Mouse (Mus musculus) MEL (cell line): ENCODE data around the gene Dscam. TPM values are rescaled to one million over a fixed set of nuclear protein-coding genes. Genes with fewer than 3 reads are reported as not detected.

Experiments used
- DNase-seq: peaks from one replicate; pipeline ENCODE4 v3.0.0; 2011; ENCODE audit warnings: low read depth, low spot score
- H3K27ac ChIP-seq: 2 replicates; pipeline ENCODE4 v1.5.1; 2012; ENCODE audit warnings: low read depth, mild to moderate bottlenecking, control low read depth, low read length, moderate library complexity; ENCODE audit not compliant: control insufficient read depth
- H3K27me3 ChIP-seq, 2 experiments: fragments of 150-350 bp in 1 of 2; sonication (generic) in 1 of 2; 2 replicates each; pipeline ENCODE4 v1.6.1; 2012; ENCODE audit warnings: low read length in 2 of 2, mild to moderate bottlenecking in 2 of 2, improper control_type of control experiment in 1 of 2, moderate library complexity in 1 of 2; ENCODE audit not compliant: insufficient read depth in 2 of 2, control insufficient read depth in 1 of 2
- H3K36me3 ChIP-seq, 2 experiments: 2 replicates each; pipeline ENCODE4 v1.6.1; 2012 to 2014; ENCODE audit warnings: low read length in 2 of 2, improper control_type of control experiment in 1 of 2, inconsistent platforms in 1 of 2, mild to moderate bottlenecking in 1 of 2; ENCODE audit not compliant: insufficient read depth in 2 of 2, control insufficient read depth in 1 of 2
- H3K4me1 ChIP-seq, 2 experiments: fragments of 150-350 bp in 1 of 2; sonication (generic) in 1 of 2; 2 replicates each; pipeline ENCODE4 v1.6.1; 2012; ENCODE audit warnings: low read length in 2 of 2, improper control_type of control experiment in 1 of 2, mild to moderate bottlenecking in 1 of 2; ENCODE audit not compliant: insufficient read depth in 2 of 2, control insufficient read depth in 1 of 2
- H3K4me3 ChIP-seq, 2 experiments: fragments of 150-350 bp in 1 of 2; sonication (generic) in 1 of 2; 2 replicates each; pipeline ENCODE4 v1.5.1; 2012; ENCODE audit warnings: low read depth in 2 of 2, low read length in 2 of 2, mild to moderate bottlenecking in 2 of 2, moderate library complexity in 2 of 2, control low read depth in 1 of 2, improper control_type of control experiment in 1 of 2; ENCODE audit not compliant: control insufficient read depth in 1 of 2, insufficient read depth in 1 of 2
- H3K79me2 ChIP-seq: 2 replicates; pipeline ENCODE4 v1.6.1; 2012; ENCODE audit warnings: mild to moderate bottlenecking, low read length, moderate library complexity; ENCODE audit not compliant: control insufficient read depth, poor library complexity, insufficient read depth
- H3K9ac ChIP-seq: 2 replicates; pipeline ENCODE4 v1.6.1; 2012; ENCODE audit warnings: low read depth, mild to moderate bottlenecking, control low read depth, low read length, moderate library complexity; ENCODE audit not compliant: control insufficient read depth, poor library complexity, severe bottlenecking
- H3K9me3 ChIP-seq: fragments of 150-350 bp; sonication (generic); replicated peaks from 2 replicates; pipeline ENCODE4 v1.6.1; 2012; ENCODE audit warnings: mild to moderate bottlenecking, low read length, improper control_type of control experiment, moderate library complexity; ENCODE audit not compliant: insufficient read depth
- BHLHE40 ChIP-seq: IDR thresholded peaks from 2 replicates; pipeline ENCODE4 v1.6.1; 2012; ENCODE audit warnings: low read depth, mild to moderate bottlenecking, inconsistent platforms, low read length, improper control_type of control experiment, borderline replicate concordance
- CHD2 ChIP-seq: IDR thresholded peaks from 2 replicates; pipeline ENCODE4 v1.6.1; 2011; ENCODE audit warnings: low read length, improper control_type of control experiment
- CTCF ChIP-seq, 3 experiments: IDR thresholded peaks in 2 of 3; conservative IDR thresholded peaks in 1 of 3; 2 replicates each; pipeline ENCODE4 v1.5.1; 2011 to 2012; ENCODE audit warnings: low read length in 3 of 3, low read depth in 2 of 3, mild to moderate bottlenecking in 2 of 3, improper control_type of control experiment in 1 of 3, inconsistent platforms in 1 of 3, mixed read lengths in 1 of 3, moderate library complexity in 1 of 3; ENCODE audit not compliant: control insufficient read depth in 1 of 3, insufficient read depth in 1 of 3, poor library complexity in 1 of 3, severe bottlenecking in 1 of 3
- E2F4 ChIP-seq: IDR thresholded peaks from 2 replicates; pipeline ENCODE4 v1.6.1; 2011; ENCODE audit warnings: low read depth, low read length, improper control_type of control experiment, borderline replicate concordance
- ELF1 ChIP-seq: IDR thresholded peaks from 2 replicates; pipeline ENCODE4 v1.6.1; 2014; ENCODE audit warnings: low read depth, mild to moderate bottlenecking, inconsistent platforms, low read length, improper control_type of control experiment, moderate library complexity
- EP300 ChIP-seq, 2 experiments: IDR thresholded peaks; 2 replicates each; pipeline ENCODE4 v1.6.1; 2011; ENCODE audit warnings: improper control_type of control experiment in 2 of 2, low read length in 2 of 2, low read depth in 1 of 2, mild to moderate bottlenecking in 1 of 2
- ETS1 ChIP-seq: IDR thresholded peaks from 2 replicates; pipeline ENCODE4 v1.6.1; 2012; ENCODE audit warnings: low read depth, mild to moderate bottlenecking, inconsistent platforms, low read length, improper control_type of control experiment, moderate library complexity
- GABPA ChIP-seq: IDR thresholded peaks from 2 replicates; pipeline ENCODE4 v1.6.1; 2012; ENCODE audit warnings: low read depth, mild to moderate bottlenecking, inconsistent platforms, low read length, improper control_type of control experiment, moderate library complexity
- JUND ChIP-seq: IDR thresholded peaks from 2 replicates; pipeline ENCODE4 v1.6.1; 2011; ENCODE audit warnings: low read depth, mild to moderate bottlenecking, improper control_type of control experiment, low read length
- KAT2A ChIP-seq: conservative IDR thresholded peaks from 2 replicates; pipeline ENCODE4 v1.6.1; 2012; ENCODE audit warnings: low read depth, low read length, improper control_type of control experiment, inconsistent platforms
- MAFK ChIP-seq: IDR thresholded peaks from 2 replicates; pipeline ENCODE4 v1.6.1; 2011; ENCODE audit warnings: low read depth, mild to moderate bottlenecking, low read length, improper control_type of control experiment, borderline replicate concordance
- MAX ChIP-seq: IDR thresholded peaks from 2 replicates; pipeline ENCODE4 v1.6.1; 2011; ENCODE audit warnings: low read length, improper control_type of control experiment
- MXI1 ChIP-seq: IDR thresholded peaks from 2 replicates; pipeline ENCODE4 v1.6.1; 2011; ENCODE audit warnings: mild to moderate bottlenecking, low read depth, low read length, improper control_type of control experiment
- MYC ChIP-seq: IDR thresholded peaks from 2 replicates; pipeline ENCODE4 v1.6.1; 2011; ENCODE audit warnings: low read depth, mild to moderate bottlenecking, low read length, improper control_type of control experiment, moderate library complexity
- NELFE ChIP-seq: IDR thresholded peaks from 2 replicates; pipeline ENCODE4 v1.6.1; 2011; ENCODE audit warnings: low read depth, low read length, improper control_type of control experiment
- POLR2AphosphoS2 ChIP-seq: IDR thresholded peaks from 2 replicates; pipeline ENCODE4 v1.6.1; 2011; ENCODE audit warnings: low read length, improper control_type of control experiment
- SIN3A ChIP-seq: IDR thresholded peaks from 2 replicates; pipeline ENCODE4 v1.6.1; 2012; ENCODE audit warnings: low read length, improper control_type of control experiment, inconsistent platforms
- SMC3 ChIP-seq: IDR thresholded peaks from 2 replicates; pipeline ENCODE4 v1.6.1; 2011; ENCODE audit warnings: low read depth, low read length, improper control_type of control experiment
- TAL1 ChIP-seq: IDR thresholded peaks from 2 replicates; pipeline ENCODE4 v1.6.1; 2012; ENCODE audit warnings: mild to moderate bottlenecking, inconsistent platforms, low read length, moderate library complexity, mixed read lengths
- ZKSCAN1 ChIP-seq: IDR thresholded peaks from 2 replicates; pipeline ENCODE4 v1.6.1; 2012; ENCODE audit warnings: low read depth, mild to moderate bottlenecking, inconsistent platforms, low read length, improper control_type of control experiment, moderate library complexity
- polyA plus RNA-seq, 2 experiments: library from polyadenylated mRNA; stranded (reverse) in 1 of 2; unstranded in 1 of 2; fragments of >175 nt in 1 of 2; fragments of >200 nt in 1 of 2; gene quantifications; 2 replicates each; pipeline versions ENCODE4 v1.2.1 to v1.2.4; 2012; ENCODE audit warnings: low replicate concordance in 2 of 2, low read depth in 1 of 2; ENCODE audit not compliant: insufficient read length in 2 of 2, insufficient read depth in 1 of 2, missing spikeins in 1 of 2
- total RNA-seq: library from RNA; depleted of rRNA; stranded (reverse); fragments of 300-350 nt; gene quantifications from 2 replicates; pipeline ENCODE4 v1.2.3, GENCODE M21; 2012

Dscam gene
- total and polyA plus RNA-seq, 3 experiments, result not detected

DNA sequence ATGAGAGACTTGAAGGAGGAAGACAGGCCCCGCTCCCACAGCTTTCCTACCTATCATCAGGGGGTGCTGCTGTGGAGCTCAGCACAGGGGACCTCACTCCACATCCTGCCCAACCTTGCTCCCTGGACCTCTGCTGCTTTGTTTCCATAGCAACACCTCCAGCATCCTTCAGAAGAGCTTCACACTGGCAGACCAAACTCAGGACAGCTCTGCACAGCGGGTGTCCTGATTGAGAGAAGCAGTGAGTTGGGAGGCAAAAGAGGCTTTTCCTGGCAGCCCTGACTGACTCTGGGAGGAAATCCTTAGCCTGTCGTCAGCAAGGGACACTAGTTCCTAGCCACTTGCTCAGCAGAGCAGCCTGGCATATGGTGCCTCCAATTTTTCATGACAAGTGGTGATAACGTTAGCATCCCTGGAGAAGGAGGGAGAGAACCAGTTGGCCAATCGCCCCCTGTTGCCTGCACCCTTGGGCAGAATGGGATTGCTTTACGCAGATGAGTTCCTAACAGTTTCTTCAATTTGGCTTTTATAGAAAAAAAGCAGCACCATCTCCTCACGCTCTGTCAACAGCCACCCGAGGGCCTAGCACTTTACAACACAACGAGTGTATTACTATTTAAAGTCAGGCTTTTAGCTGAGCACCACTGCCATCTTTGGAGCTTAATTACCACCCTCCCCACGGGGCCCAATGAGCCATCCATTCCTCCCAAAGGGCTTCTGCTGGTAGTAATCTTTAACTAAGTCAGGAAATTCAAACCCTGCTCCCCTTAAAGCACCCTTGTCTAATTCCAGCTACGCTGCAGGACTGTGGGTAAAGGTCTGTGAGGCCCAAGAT is 224.9 kb downstream of the Dscam start:
- Histone ChIP-seq H3K9ac (no peak overlapping the region), H3K36me3 (no peaks in the 10 kb centered on the region), H3K9me3 (no peaks in the 10 kb centered on the region), H3K79me2 (no peaks in the 10 kb centered on the region), H3K4me3 (no peak overlapping the region), H3K4me1 (no peaks in the 10 kb centered on the region), H3K27ac (no peak overlapping the region), H3K27me3 (peaks cover 0 to 1% of the 10 kb centered on the region in 2 experiments; a peak in 1 of 4 replicates)
- DNase-seq, result no peak
- TF ChIP-seq BHLHE40 (no peak), MAFK (no peak), ELF1 (no peak), ZKSCAN1 (no peak), MYC (no peak), NELFE (no peak), ETS1 (no peak), TAL1 (no peak), MAX (no peak), EP300 (IDR thresholded peaks at IDR 0.05; ENCODE audit: low read depth in 1 of 2, low read length in 2 of 2) (no peak)

DNA sequence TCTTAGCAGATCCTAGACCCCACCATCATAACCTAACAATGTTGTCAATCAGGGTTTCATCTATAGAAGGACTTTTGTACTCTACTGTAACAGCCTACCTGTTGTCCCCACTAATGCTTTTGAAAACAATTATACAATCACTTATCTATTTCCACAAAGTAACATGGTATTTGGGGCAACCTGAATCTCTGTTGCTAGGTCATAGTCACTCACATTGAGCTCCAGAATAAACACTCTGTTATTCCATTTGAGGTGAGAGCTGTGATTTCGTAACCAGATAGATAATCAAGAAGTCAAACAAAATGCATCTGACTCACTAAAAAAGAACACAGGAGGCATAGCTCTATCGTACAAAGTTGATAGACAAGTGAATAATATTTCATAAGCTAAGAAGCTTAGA is 226.9 kb downstream of the Dscam start:
- no peak for TF ChIP-seq CTCF (IDR thresholded peaks at IDR 0.05 in 2 of 3, conservative IDR thresholded peaks at IDR 0.05 in 1 of 3; ENCODE audit: control insufficient read depth in 1 of 3, insufficient read depth in 1 of 3, low read depth in 2 of 3, low read length in 3 of 3, poor library complexity in 1 of 3, severe bottlenecking in 1 of 3)
- TF ChIP-seq, all 39 proteins: peak for 0
- Histone ChIP-seq H3K36me3 (no peaks in the 10 kb centered on the region), H3K9ac (no peak overlapping the region), H3K4me3 (no peak overlapping the region), H3K27ac (no peak overlapping the region), H3K27me3 (peaks cover 0 to 1% of the 10 kb centered on the region in 2 experiments; a peak in 1 of 4 replicates), H3K9me3 (no peaks in the 10 kb centered on the region), H3K4me1 (no peaks in the 10 kb centered on the region), H3K79me2 (no peaks in the 10 kb centered on the region)
- DNase-seq, result no peak

DNA sequence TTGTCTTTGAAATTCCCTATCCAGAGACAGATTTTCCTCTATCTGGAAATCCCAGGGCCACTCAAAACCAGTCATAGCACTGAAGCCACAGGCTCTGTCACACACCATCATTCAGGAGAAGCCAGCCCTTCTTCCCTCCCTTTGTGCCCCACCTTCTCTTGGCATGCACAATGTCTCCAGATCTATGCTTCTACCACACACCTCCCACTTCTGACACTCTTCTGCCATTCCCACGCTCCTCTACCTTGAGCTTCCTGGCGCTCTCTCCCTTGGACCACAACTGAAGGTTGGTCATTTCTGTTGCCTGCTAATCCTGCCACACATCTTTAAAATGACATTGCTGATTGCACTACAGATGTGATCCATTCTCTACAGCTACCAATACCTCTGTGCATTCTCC is 235.8 kb downstream of the Dscam start:
- Histone ChIP-seq H3K4me1 (no peaks in the 10 kb centered on the region), H3K79me2 (no peaks in the 10 kb centered on the region), H3K36me3 (no peaks in the 10 kb centered on the region), H3K27me3 (no peaks in the 10 kb centered on the region), H3K9ac (no peak overlapping the region), H3K9me3 (no peaks in the 10 kb centered on the region)
- DNase-seq, result no peak
- no peak for TF ChIP-seq JUND
- no peak for TF ChIP-seq GABPA
- TF ChIP-seq CHD2, result no peak
- TF ChIP-seq MYC, result no peak
- TF ChIP-seq ETS1, result no peak
- no peak for TF ChIP-seq SMC3
- no peak for TF ChIP-seq MXI1
- no peak for TF ChIP-seq MAFK
- TF ChIP-seq SIN3A, result no peak
- TF ChIP-seq E2F4, result no peak
- no peak for TF ChIP-seq CTCF (IDR thresholded peaks at IDR 0.05 in 2 of 3, conservative IDR thresholded peaks at IDR 0.05 in 1 of 3; ENCODE audit: control insufficient read depth in 1 of 3, insufficient read depth in 1 of 3, low read depth in 2 of 3, low read length in 3 of 3, poor library complexity in 1 of 3, severe bottlenecking in 1 of 3)
- no peak for TF ChIP-seq POLR2AphosphoS2
- no peak for TF ChIP-seq KAT2A
- TF ChIP-seq, all 39 proteins: peak for 0
- no peak overlapping the region for H3K27ac ChIP-seq
- H3K4me3 ChIP-seq, result no peak overlapping the region
